13 mouse cellular contexts compared by ENCODE assay signal in genomic region chr14:73257348-73257747, GRCm38 (mm10).
"Had no signal": no experiment of that assay in that cellular context is flagged by ENCODE, and none has a peak within 500 bp of the region (broad histone marks: within the 10 kb centered on the region; RNA-seq: fewer than 3 reads in every experiment).

No protein-coding gene starts in this region.

- H3K9me3 ChIP-seq: megakaryocyte, embryonic 14.5 days; midbrain, embryonic 15.5 days; neural tube, embryonic 12.5 days had no signal

- H3K4me3 ChIP-seq: megakaryocyte, embryonic 14.5 days; midbrain, embryonic 15.5 days; neural tube, embryonic 12.5 days had no signal

- H3K27ac ChIP-seq: kidney, postnatal 0 days; liver, embryonic 14.5 days; midbrain, embryonic 15.5 days; neural tube, embryonic 12.5 days; stomach, postnatal 0 days had no signal

- H3K4me2 ChIP-seq: midbrain, embryonic 11.5 days; midbrain, embryonic 15.5 days; neural tube, embryonic 12.5 days had no signal

- H3K4me1 ChIP-seq: midbrain, embryonic 15.5 days had no signal

- DNase-seq: kidney, adult 11 months; kidney, adult 9 months; kidney, postnatal 36 days; left cerebral cortex, postnatal 4 days; lung, postnatal 14 days; thymus, postnatal 4 days had no signal

- ATAC-seq: midbrain, embryonic 15.5 days had no signal

- H3K9ac ChIP-seq: liver, embryonic 14.5 days; midbrain, embryonic 15.5 days; neural tube, embryonic 12.5 days had no signal

- H3K27me3 ChIP-seq: megakaryocyte, embryonic 14.5 days; midbrain, embryonic 15.5 days; neural tube, embryonic 12.5 days had no signal

- H3K36me3 ChIP-seq: midbrain, embryonic 15.5 days had no signal
